Mouse (Mus musculus) layer of hippocampus, adult 11-12 months (tissue): ENCODE results near the gene Oma1.

Source experiments
- DNase-seq: peaks from one replicate; pipeline ENCODE4 v3.0.0; 2022; ENCODE audit warnings: low spot score

Oma1 gene

GRCm38 (mm10) chr4:103357457-103357856, 43.8 kb downstream of the Oma1 start:
- no peak for DNase-seq

GRCm38 (mm10) chr4:103358941-103359448, 45.4 kb downstream of the Oma1 start:
- no peak for DNase-seq

GRCm38 (mm10) chr4:103382171-103382570, 68.6 kb downstream of the Oma1 start:
- DNase-seq: no peak

GRCm38 (mm10) chr4:103385031-103385430, 71.4 kb downstream of the Oma1 start:
- DNase-seq: no peak

GRCm38 (mm10) chr4:103385835-103386787, 72.5 kb downstream of the Oma1 start:
- DNase-seq: no peak

- no peak for DNase-seq
These were observed 73.7 kb downstream of the Oma1 start for GRCm38 (mm10) chr4:103387292-103387691.

GRCm38 (mm10) chr4:103388530-103389178, 75.0 kb downstream of the Oma1 start:
- DNase-seq: no peak

GRCm38 (mm10) chr4:103389583-103389982, 76.0 kb downstream of the Oma1 start:
- DNase-seq: no peak

GRCm38 (mm10) chr4:103390499-103390898, 76.9 kb downstream of the Oma1 start:
- no peak for DNase-seq

- no peak for DNase-seq
These were observed 81.5 kb downstream of the Oma1 start for GRCm38 (mm10) chr4:103395066-103395465.

GRCm38 (mm10) chr4:103395905-103396304, 82.3 kb downstream of the Oma1 start:
- DNase-seq: no peak

- no peak for DNase-seq
These were observed 83.3 kb downstream of the Oma1 start for GRCm38 (mm10) chr4:103396876-103397275.

GRCm38 (mm10) chr4:103402581-103402980, 89.0 kb downstream of the Oma1 start:
- no peak for DNase-seq

GRCm38 (mm10) chr4:103405321-103405720, 91.7 kb downstream of the Oma1 start:
- DNase-seq: no peak

- no peak for DNase-seq
These were observed 96.7 kb downstream of the Oma1 start for GRCm38 (mm10) chr4:103410217-103410799.
